Mouse (Mus musculus) ES-Bruce4 (cell line): ENCODE data around the gene Dnajc6. TPM values are rescaled to one million over a fixed set of nuclear protein-coding genes. Genes with fewer than 3 reads are reported as not detected.

Experiments used
- H3K27ac ChIP-seq: 2 replicates; pipeline ENCODE4 v1.5.1; 2012; ENCODE audit warnings: low read length, inconsistent platforms; ENCODE audit not compliant: insufficient read depth
- H3K27me3 ChIP-seq: 2 replicates; pipeline ENCODE4 v1.6.1; 2012; ENCODE audit warnings: mild to moderate bottlenecking, low read length, inconsistent platforms; ENCODE audit not compliant: control insufficient read depth, poor library complexity, insufficient read depth, severe bottlenecking
- H3K36me3 ChIP-seq: 2 replicates; pipeline ENCODE4 v1.6.1; 2012; ENCODE audit warnings: inconsistent platforms, mild to moderate bottlenecking, low read length, moderate library complexity; ENCODE audit not compliant: control insufficient read depth, poor library complexity, insufficient read depth, severe bottlenecking
- H3K4me1 ChIP-seq: one replicate; pipeline ENCODE4 v1.8.1; 2011; ENCODE audit warnings: low read length; ENCODE audit not compliant: control insufficient read depth, insufficient read depth
- H3K4me3 ChIP-seq: 2 replicates; pipeline ENCODE4 v1.5.1; 2011; ENCODE audit warnings: low read depth, mild to moderate bottlenecking, low read length
- H3K9ac ChIP-seq: 2 replicates; pipeline ENCODE4 v1.6.1; 2012; ENCODE audit warnings: low read depth, mild to moderate bottlenecking, inconsistent platforms; ENCODE audit not compliant: poor library complexity, severe bottlenecking
- H3K9me3 ChIP-seq: replicated peaks from 2 replicates; pipeline ENCODE4 v1.6.1; 2012; ENCODE audit warnings: mild to moderate bottlenecking, low read length, inconsistent platforms; ENCODE audit not compliant: control insufficient read depth, poor library complexity, insufficient read depth, severe bottlenecking
- CTCF ChIP-seq: IDR thresholded peaks from one replicate; pipeline ENCODE4 v1.8.1; 2011; ENCODE audit warnings: low read depth, low read length
- EP300 ChIP-seq: IDR thresholded peaks from 2 replicates; pipeline ENCODE4 v1.6.1; 2011; ENCODE audit warnings: low read depth, low read length; ENCODE audit not compliant: insufficient read depth
- POLR2A ChIP-seq: IDR thresholded peaks from one replicate; pipeline ENCODE4 v1.8.1; 2011; ENCODE audit warnings: low read length; ENCODE audit not compliant: insufficient read depth
- polyA plus RNA-seq: library from polyadenylated mRNA; stranded (reverse); fragments of >200 nt; gene quantifications from 2 replicates; pipeline ENCODE4 v1.2.4, GENCODE M21; 2011; ENCODE audit warnings: low read depth; ENCODE audit not compliant: missing spikeins, insufficient read depth, insufficient read length

Dnajc6 gene
- polyA plus RNA-seq, 1 experiment = 15.5 TPM

DNA sequence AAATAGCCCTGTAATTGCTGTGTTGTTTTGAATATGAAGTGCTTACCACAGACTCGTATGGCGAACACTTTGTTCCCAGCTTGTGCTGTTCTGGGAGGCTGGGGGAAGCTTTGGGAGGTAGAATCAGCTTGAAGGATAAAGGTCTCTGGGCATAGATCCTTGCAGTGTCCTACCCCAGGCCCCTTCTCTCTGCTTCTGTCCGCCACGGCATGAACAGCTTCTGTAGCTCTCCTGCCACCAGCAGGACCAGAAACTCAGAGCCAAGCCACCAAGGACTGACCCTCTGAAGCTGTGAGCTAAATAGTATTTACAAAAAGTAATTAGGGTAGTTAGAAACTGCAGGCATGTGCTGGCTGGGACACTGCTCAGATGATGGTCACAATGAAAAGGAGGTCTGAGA lies 168.3 kb downstream of the Dnajc6 start:
- H3K9ac ChIP-seq = no peak overlapping the region
- no peak overlapping the region for H3K4me3 ChIP-seq
- H3K27ac ChIP-seq = no peak overlapping the region
- no peaks in the 10 kb centered on the region for H3K36me3 ChIP-seq
- TF ChIP-seq CTCF (no peak), EP300 (no peak), POLR2A (no peak)
- H3K9me3 ChIP-seq = no peaks in the 10 kb centered on the region
- no peaks in the 10 kb centered on the region for H3K4me1 ChIP-seq
- no peaks in the 10 kb centered on the region for H3K27me3 ChIP-seq

DNA sequence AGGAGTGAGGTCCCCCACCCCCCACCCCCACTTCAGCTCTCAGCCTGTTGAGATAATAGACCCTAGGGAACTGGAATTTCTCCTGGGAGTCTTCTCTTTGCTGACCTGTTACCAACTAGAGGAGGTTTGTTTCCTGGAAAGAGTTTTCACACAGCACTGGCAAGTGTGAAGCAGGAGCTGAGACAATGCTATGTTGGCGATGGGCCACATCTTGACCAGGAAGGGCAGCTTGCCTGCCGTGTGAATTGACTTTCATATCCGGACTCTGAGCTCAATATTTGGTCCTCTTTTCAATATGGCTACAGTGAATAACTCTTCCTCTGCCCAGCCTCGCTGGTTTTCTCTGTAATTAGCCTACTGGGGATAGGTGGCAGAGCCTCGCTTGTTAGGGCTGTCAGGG lies 172.7 kb downstream of the Dnajc6 start:
- Histone ChIP-seq H3K27ac (no peak overlapping the region), H3K36me3 (no peaks in the 10 kb centered on the region), H3K9ac (no peak overlapping the region), H3K27me3 (no peaks in the 10 kb centered on the region), H3K4me3 (no peak overlapping the region), H3K9me3 (no peaks in the 10 kb centered on the region), H3K4me1 (no peaks in the 10 kb centered on the region)
- no peak for TF ChIP-seq POLR2A

DNA sequence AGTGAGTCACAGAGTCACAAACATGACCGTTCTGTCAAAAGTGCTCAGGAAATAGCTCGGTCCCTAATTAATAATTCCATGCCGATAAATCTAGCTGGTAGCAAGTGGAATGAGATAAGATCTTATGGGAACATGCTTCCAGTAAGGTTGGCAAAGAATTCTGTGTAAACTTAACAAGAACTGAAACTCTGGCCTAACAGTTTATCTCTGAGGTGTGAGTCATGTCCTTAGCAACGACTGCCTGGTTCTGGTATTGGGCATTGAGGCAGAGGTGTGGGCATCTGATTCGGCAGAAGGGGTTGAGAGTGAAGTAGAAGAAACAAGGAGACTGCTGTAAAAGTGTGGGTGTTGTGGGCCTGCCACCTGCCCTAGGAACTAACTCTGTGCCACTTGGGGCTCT lies 173.4 kb downstream of the Dnajc6 start:
- Histone ChIP-seq H3K9me3 (no peaks in the 10 kb centered on the region), H3K4me3 (no peak overlapping the region), H3K27me3 (no peaks in the 10 kb centered on the region), H3K36me3 (no peaks in the 10 kb centered on the region), H3K27ac (no peak overlapping the region), H3K9ac (no peak overlapping the region), H3K4me1 (no peaks in the 10 kb centered on the region)
- TF ChIP-seq CTCF (no peak), EP300 (no peak), POLR2A (no peak)

DNA sequence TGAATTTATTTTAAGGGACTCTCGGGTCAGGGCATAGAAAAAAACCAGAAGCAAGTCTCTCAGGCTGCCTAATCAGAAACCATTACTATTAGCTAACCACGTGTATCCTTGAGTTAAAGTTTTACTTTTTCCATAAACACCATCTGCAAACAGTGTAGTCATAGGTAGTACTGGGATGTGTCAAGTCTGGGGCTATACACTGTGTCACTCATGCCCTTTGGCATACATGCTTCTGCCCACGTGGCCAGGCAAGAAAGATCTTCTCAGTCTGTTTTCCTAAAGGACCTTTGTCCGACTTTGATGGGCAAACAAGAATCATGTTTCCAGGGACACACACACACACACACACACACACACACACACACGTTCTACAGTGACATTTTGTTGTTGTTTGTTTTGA lies 178.3 kb downstream of the Dnajc6 start:
- H3K27me3 ChIP-seq = no peaks in the 10 kb centered on the region
- no peaks in the 10 kb centered on the region for H3K9me3 ChIP-seq
- H3K27ac ChIP-seq = no peak overlapping the region
- H3K4me1 ChIP-seq = no peaks in the 10 kb centered on the region
- H3K4me3 ChIP-seq = no peak overlapping the region
- H3K36me3 ChIP-seq = no peaks in the 10 kb centered on the region
- TF ChIP-seq POLR2A (no peak), EP300 (no peak), CTCF (no peak)
- H3K9ac ChIP-seq = no peak overlapping the region

DNA sequence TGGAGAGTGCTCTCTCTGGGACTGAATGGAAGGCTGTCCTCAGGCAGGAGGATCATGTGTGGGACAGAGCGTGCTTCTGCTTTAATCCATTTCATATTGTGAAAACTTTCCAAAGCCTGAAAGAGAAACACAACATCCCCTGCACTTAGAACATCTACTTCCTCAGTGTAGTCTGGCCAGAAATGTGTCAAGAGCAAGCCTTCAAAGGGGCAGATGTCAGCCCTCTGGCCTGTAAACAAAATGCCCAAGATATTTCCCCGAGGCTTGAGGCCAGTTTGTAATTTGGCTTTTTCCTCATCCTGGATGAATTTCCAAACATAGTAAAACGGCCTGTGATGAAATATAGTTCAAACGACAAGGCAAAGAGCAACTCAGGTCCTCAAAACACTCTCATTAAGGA lies 179.3 kb downstream of the Dnajc6 start:
- Histone ChIP-seq H3K4me3 (no peak overlapping the region), H3K9me3 (no peaks in the 10 kb centered on the region), H3K27me3 (no peaks in the 10 kb centered on the region), H3K27ac (no peak overlapping the region), H3K9ac (no peak overlapping the region), H3K4me1 (no peaks in the 10 kb centered on the region), H3K36me3 (no peaks in the 10 kb centered on the region)
- no peak for TF ChIP-seq EP300
- TF ChIP-seq CTCF = no peak
- TF ChIP-seq POLR2A = no peak

DNA sequence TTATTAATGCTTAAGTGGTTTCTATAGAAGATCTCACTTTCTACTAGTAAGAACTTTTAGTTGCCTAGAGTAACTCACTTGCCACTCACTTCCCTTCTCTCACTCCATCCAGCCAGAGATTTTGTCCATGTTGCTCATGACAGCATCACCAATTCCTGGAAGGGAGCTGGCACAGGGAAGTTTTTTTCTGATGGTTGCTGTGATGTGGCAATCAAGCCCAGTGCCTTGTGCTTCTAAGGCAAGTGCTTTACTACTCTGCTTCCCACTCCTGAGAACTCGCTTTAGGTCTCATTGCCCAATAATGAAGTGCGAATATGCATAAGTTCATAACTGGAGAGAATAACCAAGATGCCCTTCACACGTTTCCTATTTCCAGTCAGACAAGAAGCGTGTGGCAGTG lies 186.2 kb downstream of the Dnajc6 start:
- Histone ChIP-seq H3K27me3 (no peaks in the 10 kb centered on the region), H3K4me3 (no peak overlapping the region), H3K36me3 (no peaks in the 10 kb centered on the region), H3K9me3 (no peaks in the 10 kb centered on the region), H3K27ac (no peak overlapping the region), H3K4me1 (no peaks in the 10 kb centered on the region), H3K9ac (no peak overlapping the region)
- TF ChIP-seq POLR2A (no peak), EP300 (no peak), CTCF (no peak)

DNA sequence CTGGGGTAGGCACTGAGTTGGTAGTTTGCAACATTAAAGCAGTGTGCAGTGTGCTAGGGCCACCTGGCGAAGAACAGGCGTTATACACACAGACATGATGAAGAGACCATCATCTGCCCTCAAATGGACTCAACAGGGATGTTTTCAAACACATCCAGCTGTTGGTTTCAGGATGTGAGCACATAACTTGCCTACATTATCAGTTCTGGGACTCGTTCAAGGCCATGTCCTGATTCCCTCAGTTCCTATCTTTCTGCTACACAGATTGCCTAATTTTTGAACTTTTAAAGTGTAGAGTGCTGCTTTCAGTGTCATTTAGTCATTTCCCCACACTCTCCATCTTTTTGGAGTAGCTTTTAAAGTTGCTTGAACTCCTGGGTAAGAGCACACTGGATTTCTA lies 186.6 kb downstream of the Dnajc6 start:
- Histone ChIP-seq H3K27ac (no peak overlapping the region), H3K4me1 (no peaks in the 10 kb centered on the region), H3K4me3 (no peak overlapping the region), H3K36me3 (no peaks in the 10 kb centered on the region), H3K9me3 (no peaks in the 10 kb centered on the region), H3K27me3 (no peaks in the 10 kb centered on the region), H3K9ac (no peak overlapping the region)
- TF ChIP-seq POLR2A = no peak
